Comparison of ENCODE assay signal across 8 mouse cellular contexts in the genomic region with DNA sequence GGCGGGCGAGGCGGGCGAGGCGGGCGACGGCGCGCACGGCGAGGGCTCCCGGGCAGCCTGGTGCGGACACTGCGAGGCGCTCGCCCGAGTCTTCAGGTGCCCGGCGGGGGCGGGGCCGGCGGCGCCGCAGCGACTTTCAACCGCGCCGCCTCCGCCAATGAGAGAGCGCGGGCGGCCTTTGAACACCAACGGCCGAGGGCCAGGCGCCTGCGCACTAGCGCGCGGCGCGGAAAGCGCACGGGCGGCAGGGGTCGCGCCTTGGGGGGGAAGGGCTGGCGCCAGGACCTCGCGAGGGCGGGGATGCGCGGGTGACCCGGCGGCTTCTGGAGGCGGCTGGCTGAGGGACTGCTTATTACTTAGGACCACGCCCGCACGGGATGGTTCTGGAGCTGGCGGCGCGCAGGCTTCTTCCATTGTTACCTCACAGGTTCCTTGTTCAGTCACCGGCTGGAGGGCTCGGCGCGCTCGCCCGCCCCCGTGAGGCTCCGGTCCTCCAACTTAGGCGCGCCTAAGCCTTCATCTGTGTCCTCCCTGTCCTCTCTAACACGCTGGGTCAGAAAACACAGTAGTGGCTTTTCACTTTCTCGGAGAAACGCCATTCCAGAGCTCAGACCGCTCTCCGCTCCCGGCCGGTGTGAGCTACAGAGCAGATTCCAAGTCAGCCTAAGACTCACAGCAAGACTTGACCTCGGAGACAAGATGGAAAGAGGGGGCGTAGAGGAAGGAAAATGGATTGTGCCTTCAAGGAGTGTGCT. TPM values are rescaled to one million over a fixed set of nuclear protein-coding genes. Genes with fewer than 3 reads are reported as not detected.
DNase-seq lines count a peak whose midpoint lies in the region; ATAC-seq and TF ChIP-seq lines count a peak whose summit lies in the region.

A gene (minus strand): TSS at position 111 of the 755 bp plus-strand sequence.

- H3K36me3 ChIP-seq in embryonic facial prominence, embryonic 15.5 days = no peaks in the 10 kb centered on the region
- H3K36me3 ChIP-seq in limb, embryonic 14.5 days (ENCODE audit: control insufficient read depth, insufficient read depth, low read length) = no peaks in the 10 kb centered on the region
- H3K36me3 ChIP-seq in midbrain, embryonic 16.5 days (ENCODE audit: control insufficient read depth, insufficient read depth, low read length) = no peaks in the 10 kb centered on the region
- H3K36me3 ChIP-seq in spleen, adult 2 months (ENCODE audit: control insufficient read depth, insufficient read depth, low read length) = peaks cover 2% of the 10 kb centered on the region; the same call in 1 of the 2 replicates

- no peak for TF ChIP-seq POLR2A in bone marrow macrophage, adult 2 months (IDR thresholded peaks at IDR 0.05; ENCODE audit: borderline replicate concordance, low read depth, low read length)
- peak; percentile 85; the same call in 1 of the 2 replicates for TF ChIP-seq POLR2A in limb, embryonic 14.5 days (IDR thresholded peaks at IDR 0.05; ENCODE audit: borderline replicate concordance, extremely low read depth, insufficient read depth, insufficient read length)
- peak; percentile 17 for TF ChIP-seq POLR2A in spleen, adult 2 months (IDR thresholded peaks at IDR 0.05; ENCODE audit: low read depth, low read length)

- H3K9ac ChIP-seq in embryonic facial prominence, embryonic 15.5 days = peak within 1 kb of the TSS; percentile 84
- H3K9ac ChIP-seq in limb, embryonic 14.5 days (ENCODE audit: low read depth, low read length, severe bottlenecking) = peak within 1 kb of the TSS; percentile 90
- H3K9ac ChIP-seq in midbrain, embryonic 16.5 days (ENCODE audit: low read depth, low read length) = peak within 1 kb of the TSS; percentile 84

- no peak for TF ChIP-seq CTCF in bone marrow macrophage, adult 2 months (IDR thresholded peaks at IDR 0.05; ENCODE audit: low read depth, low read length)
- no peak for TF ChIP-seq CTCF in spleen, adult 2 months (IDR thresholded peaks at IDR 0.05; ENCODE audit: extremely low read depth, insufficient read depth, insufficient read length, insufficient replicate concordance)

- peak within 1 kb of the TSS; percentile 100 for H3K4me3 ChIP-seq in bone marrow macrophage, adult 2 months (ENCODE audit: insufficient read depth, low read length)
- H3K4me3 ChIP-seq in embryonic facial prominence, embryonic 15.5 days (replicated peaks) = peak within 1 kb of the TSS; percentile 89
- H3K4me3 ChIP-seq in limb, embryonic 14.5 days (replicated peaks; ENCODE audit: low read length) = peak within 1 kb of the TSS; percentile 85
- peak within 1 kb of the TSS; percentile 84 for H3K4me3 ChIP-seq in midbrain, embryonic 16.5 days (ENCODE audit: low read depth, low read length)
- peak within 1 kb of the TSS; percentile 96 for H3K4me3 ChIP-seq in spleen, adult 2 months (ENCODE audit: extremely low read depth, insufficient read depth, insufficient read length)

- WGBS in embryonic facial prominence, embryonic 15.5 days = under 1% methylated on average over 77 of the region's 80 CpGs
- under 1% methylated on average over 32 of the region's 80 CpGs for WGBS in limb, embryonic 14.5 days
- under 1% methylated on average over 72 of the region's 80 CpGs for WGBS in midbrain, embryonic 16.5 days
- WGBS in spleen, adult 2 months = under 1% methylated on average over 64 of the region's 80 CpGs

- no peaks in the 10 kb centered on the region for H3K9me3 ChIP-seq in embryonic facial prominence, embryonic 15.5 days (replicated peaks)
- H3K9me3 ChIP-seq in limb, embryonic 14.5 days (ENCODE audit: control insufficient read depth, low read length) = no peaks in the 10 kb centered on the region
- H3K9me3 ChIP-seq in midbrain, embryonic 16.5 days (replicated peaks; ENCODE audit: control insufficient read depth, low read length, poor library complexity, severe bottlenecking) = no peaks in the 10 kb centered on the region

- peak within 1 kb of the TSS; percentile 81 for H3K4me2 ChIP-seq in embryonic facial prominence, embryonic 15.5 days (replicated peaks)
- peak within 1 kb of the TSS; percentile 80 for H3K4me2 ChIP-seq in limb, embryonic 14.5 days (replicated peaks; ENCODE audit: low read depth, low read length, severe bottlenecking)
- peak within 1 kb of the TSS; percentile 78 for H3K4me2 ChIP-seq in midbrain, embryonic 16.5 days (ENCODE audit: low read length)

- peaks cover 8% of the 10 kb centered on the region for H3K4me1 ChIP-seq in bone marrow macrophage, adult 2 months (ENCODE audit: control insufficient read depth, insufficient read depth, low read length)
- H3K4me1 ChIP-seq in embryonic facial prominence, embryonic 15.5 days = peaks cover 17% of the 10 kb centered on the region
- H3K4me1 ChIP-seq in limb, embryonic 14.5 days (ENCODE audit: control insufficient read depth, insufficient read depth, low read length) = peaks cover 6% of the 10 kb centered on the region; the same call in 1 of the 2 replicates
- H3K4me1 ChIP-seq in midbrain, embryonic 16.5 days (ENCODE audit: control insufficient read depth, insufficient read depth, low read length) = peaks cover 27% of the 10 kb centered on the region
- no peaks in the 10 kb centered on the region; the same call in none of the 2 replicates for H3K4me1 ChIP-seq in spleen, adult 2 months (ENCODE audit: control insufficient read depth, insufficient read depth, insufficient read length)

- no peaks in the 10 kb centered on the region for H3K27me3 ChIP-seq in embryonic facial prominence, embryonic 15.5 days
- H3K27me3 ChIP-seq in limb, embryonic 14.5 days (ENCODE audit: control insufficient read depth, insufficient read depth, low read length) = no peaks in the 10 kb centered on the region
- H3K27me3 ChIP-seq in midbrain, embryonic 16.5 days (ENCODE audit: control insufficient read depth, insufficient read depth, low read depth, low read length) = no peaks in the 10 kb centered on the region
- no peaks in the 10 kb centered on the region for H3K27me3 ChIP-seq in spleen, adult 2 months (ENCODE audit: control insufficient read depth, insufficient read depth, low read length)

- DNase-seq in B cell, adult 2 months = peak; percentile 87 to 91
- DNase-seq in heart, adult 9 months (ENCODE audit: low spot score in 2 of 2) = peak; percentile 88
- DNase-seq in kidney, adult 9 months = peak; percentile 91
- DNase-seq in limb, embryonic 14.5 days (ENCODE audit: low spot score) = peak; percentile 94
- peak; percentile 76 to 91 for DNase-seq in spleen, adult 2 months (ENCODE audit: low read depth in 1 of 2, low spot score in 2 of 2)

- ATAC-seq in embryonic facial prominence, embryonic 15.5 days (ENCODE audit: insufficient number of reproducible peaks, low FRiP score, low TSS enrichment, low read depth) = peak; percentile 96
- ATAC-seq in limb, embryonic 14.5 days (ENCODE audit: low FRiP score, low read depth) = peak; percentile 93
- ATAC-seq in midbrain, embryonic 16.5 days = peak; percentile 98

- H3K27ac ChIP-seq in bone marrow macrophage, adult 2 months (ENCODE audit: insufficient read depth, low read depth, low read length) = peak within 1 kb of the TSS; percentile 67
- H3K27ac ChIP-seq in embryonic facial prominence, embryonic 15.5 days (replicated peaks) = peak within 1 kb of the TSS; percentile 92
- H3K27ac ChIP-seq in limb, embryonic 14.5 days (replicated peaks; ENCODE audit: low read depth, low read length) = peak within 1 kb of the TSS; percentile 90
- H3K27ac ChIP-seq in midbrain, embryonic 16.5 days (ENCODE audit: low read length) = peak within 1 kb of the TSS; percentile 89
- peak within 1 kb of the TSS; percentile 90 for H3K27ac ChIP-seq in spleen, adult 2 months (ENCODE audit: insufficient read depth, low read length)

RNA-seq across cellular contexts. Expression of the gene that starts here (rescaled TPM):
- 22.1 and 23.7 TPM in 2 replicates for polyA plus RNA-seq in bone marrow macrophage, adult 2 months (2012; ENCODE audit: insufficient read depth, insufficient read length, missing spikeins)
- 77.5 and 86.0 TPM in 2 replicates for polyA plus RNA-seq in embryonic facial prominence, embryonic 15.5 days (2015; fragmentation: Nextera tagmentation; extraction: Ambion mirVana)
- 27.4 and 29.1 TPM in 2 replicates for polyA plus RNA-seq in limb, embryonic 14.5 days (2012; rRNA removed)
- polyA plus RNA-seq in limb, embryonic 14.5 days (2014; fragmentation: Nextera tagmentation; extraction: Ambion mirVana) = 84.6 and 91.9 TPM in 2 replicates
- 31.9 and 39.5 TPM in 2 replicates for polyA plus RNA-seq in midbrain, embryonic 16.5 days (2015; fragmentation: Nextera tagmentation; extraction: Ambion mirVana)
- 3.7 and 4.4 TPM in 2 replicates for polyA plus RNA-seq in spleen, adult 2 months (2012; rRNA removed)

Comparison
In these comparisons a context has a peak if more than half of its experiments do, and no peak if none do; other contexts are left out.
1. Peak in every context shown above with its lines: DNase-seq, ATAC-seq, H3K4me3 ChIP-seq and H3K27ac ChIP-seq.